Mouse (Mus musculus) lung, adult 2 months (tissue): ENCODE results near the gene Wdr18. TPM values are rescaled to one million over a fixed set of nuclear protein-coding genes. Genes with fewer than 3 reads are reported as not detected.

Experiments
- DNase-seq: peaks from one replicate; pipeline ENCODE4 v3.0.0; 2022
- H3K4me1 ChIP-seq: fragments of 200-500 bp; 2 replicates; pipeline ENCODE4 v1.6.1; 2011; ENCODE audit warnings: low read length; ENCODE audit not compliant: control insufficient read depth, insufficient read depth
- H3K4me3 ChIP-seq: fragments of 200-500 bp; replicated peaks from 2 replicates; pipeline ENCODE3; 2011; ENCODE audit warnings: low read depth, mild to moderate bottlenecking, control low read depth, low read length; ENCODE audit errors: extremely low read depth
- CTCF ChIP-seq: fragments of 200-500 bp; IDR thresholded peaks from 2 replicates; pipeline ENCODE4 v1.5.1; 2011; ENCODE audit warnings: mild to moderate bottlenecking, low read length, control low read depth; ENCODE audit not compliant: insufficient read depth
- POLR2A ChIP-seq: fragments of 200-500 bp; IDR thresholded peaks from 2 replicates; pipeline ENCODE4 v1.6.1; 2011; ENCODE audit warnings: low read depth, mild to moderate bottlenecking, control low read depth, low read length, borderline replicate concordance; ENCODE audit errors: extremely low read depth
- WGBS: fragments of 180-500 bp; shearing (Covaris S2); methylation state at CpG from one replicate; pipeline ENCODE4 v1.1.7; 2018; 5-methylcytosine and 5-hydroxymethylcytosine counted together
- polyA plus RNA-seq: library from polyadenylated mRNA; depleted of rRNA; stranded (reverse); fragments of >200 nt; gene quantifications from 2 replicates; pipeline ENCODE4 v1.2.3, GENCODE M21; 2012; rRNA removed

The Wdr18 gene
- polyA plus RNA-seq, 1 experiment: 35.5 TPM

GRCm38 (mm10) chr10:80011740-80012139 is 51.8 kb downstream of the Wdr18 start:
- peaks cover 5% of the 10 kb centered on the region for H3K4me1 ChIP-seq
- TF ChIP-seq POLR2A (no peak), CTCF (no peak)
- 90% methylated on average over 6 of the region's 6 CpGs for WGBS
- no peak overlapping the region for H3K4me3 ChIP-seq
- no peak for DNase-seq

DNA sequence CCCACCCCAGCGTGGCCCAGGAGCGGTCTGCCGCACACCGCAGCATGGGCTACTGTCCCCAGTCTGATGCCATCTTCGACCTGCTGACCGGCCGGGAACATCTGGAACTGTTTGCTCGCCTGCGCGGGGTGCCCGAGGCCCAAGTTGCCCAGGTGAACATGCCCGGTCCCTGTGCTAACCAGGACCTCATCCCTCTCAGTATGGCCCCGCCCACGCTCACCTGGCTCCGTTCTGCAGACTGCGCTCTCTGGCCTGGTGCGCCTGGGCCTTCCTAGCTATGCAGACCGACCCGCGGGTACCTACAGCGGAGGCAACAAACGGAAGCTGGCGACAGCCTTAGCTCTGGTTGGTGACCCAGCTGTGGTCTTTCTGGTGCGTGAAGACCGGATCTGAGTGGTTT is 53.7 kb downstream of the Wdr18 start:
- DNase-seq: no peak
- 78% methylated on average over 25 of the region's 25 CpGs for WGBS
- TF ChIP-seq POLR2A (no peak), CTCF (no peak)
- H3K4me3 ChIP-seq: no peak overlapping the region
- peaks cover 9% of the 10 kb centered on the region for H3K4me1 ChIP-seq

GRCm38 (mm10) chr10:80014484-80015290 is 54.7 kb downstream of the Wdr18 start:
- no peak overlapping the region for H3K4me3 ChIP-seq
- 52% methylated on average over 28 of the region's 28 CpGs for WGBS
- 0 out of 2 replicates have a peak, but pooled peaks have one; percentile 10 for TF ChIP-seq CTCF
- no peak for TF ChIP-seq POLR2A
- DNase-seq: peak; percentile 63
- H3K4me1 ChIP-seq: peaks cover 17% of the 10 kb centered on the region

DNA sequence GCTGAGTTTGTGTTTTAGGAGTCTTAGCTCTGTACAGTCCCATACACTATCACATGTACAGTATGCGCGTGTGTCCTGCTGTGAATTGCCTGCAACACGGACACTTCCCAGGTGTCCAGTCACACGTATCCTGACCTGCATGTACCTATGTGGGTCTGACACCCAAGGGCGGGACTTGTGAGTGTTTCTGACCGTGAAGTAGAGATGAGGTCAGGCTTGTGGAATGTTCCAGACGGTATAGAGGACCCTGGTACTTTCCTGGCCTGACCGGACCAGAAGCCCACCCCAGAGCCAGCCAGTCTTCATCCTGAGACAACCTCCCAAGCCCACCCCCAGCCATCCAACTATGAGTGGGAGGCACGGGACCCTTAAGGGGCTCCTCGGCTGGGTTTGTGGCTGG is 55.6 kb downstream of the Wdr18 start:
- 65% methylated on average over 10 of the region's 10 CpGs for whole genome bisulfite sequencing
- peak; percentile 73 for DNase-seq
- Histone ChIP-seq H3K4me3 (peak overlapping the region; percentile 47), H3K4me1 (peaks cover 17% of the 10 kb centered on the region)
- TF ChIP-seq POLR2A (peak; percentile 54; the same call in 1 of the 2 replicates), CTCF (no peak)

DNA sequence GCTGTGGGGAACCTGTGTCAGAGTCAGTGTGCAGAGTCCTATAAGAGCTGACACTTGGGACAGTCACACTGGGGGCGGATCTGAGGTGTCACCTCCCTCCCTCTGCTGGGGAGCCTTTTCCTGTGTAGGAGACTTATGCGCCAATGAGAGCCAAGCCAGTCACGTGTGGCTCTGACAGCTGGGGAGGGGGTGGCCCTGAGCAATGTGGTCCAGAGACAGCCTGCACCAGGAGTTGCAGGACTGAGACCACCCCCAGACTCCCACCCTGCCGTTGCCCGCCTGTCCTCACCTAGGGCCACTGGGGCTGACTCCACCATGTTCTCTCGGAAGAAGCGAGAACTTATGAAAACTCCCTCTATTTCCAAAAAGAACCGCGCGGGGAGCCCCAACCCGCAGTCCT is 56.6 kb downstream of the Wdr18 start, which contains the start of gene Arhgap45:
TSS of gene Arhgap45 (plus strand) at position 143 of the 400 bp plus-strand sequence.
- peaks cover 17% of the 10 kb centered on the region for H3K4me1 ChIP-seq
- H3K4me3 ChIP-seq: peak within 1 kb of the TSS; percentile 60
- TF ChIP-seq CTCF (no peak), POLR2A (peak; percentile 42; the same call in 1 of the 2 replicates)
- DNase-seq: peak; percentile 56
- 63% methylated on average over 11 of the region's 11 CpGs for WGBS

- no peak for TF ChIP-seq CTCF
- TF ChIP-seq POLR2A: no peak
- 77% methylated on average over 10 of the region's 10 CpGs for WGBS
Measured at GRCm38 (mm10) chr10:80016931-80017330, 57.0 kb downstream of the Wdr18 start.

GRCm38 (mm10) chr10:80017361-80017760 is 57.4 kb downstream of the Wdr18 start:
- peaks cover 17% of the 10 kb centered on the region for H3K4me1 ChIP-seq
- DNase-seq: peak; percentile 40
- peak overlapping the region; percentile 60 for H3K4me3 ChIP-seq
- TF ChIP-seq CTCF: no peak
- no peak for TF ChIP-seq POLR2A
- WGBS: 28% methylated on average over 3 of the region's 3 CpGs

More at GRCm38 (mm10) chr10:80016931-80017330, 57.0 kb downstream of the Wdr18 start:
- Histone ChIP-seq H3K4me3 (peak overlapping the region; percentile 60), H3K4me1 (peaks cover 17% of the 10 kb centered on the region)
- no peak for DNase-seq

- no peak for TF ChIP-seq CTCF
- TF ChIP-seq POLR2A: no peak
- peak; percentile 31 for DNase-seq
- WGBS: 73% methylated on average over 14 of the region's 14 CpGs
Measured at GRCm38 (mm10) chr10:80017771-80018170, 57.8 kb downstream of the Wdr18 start.

DNA sequence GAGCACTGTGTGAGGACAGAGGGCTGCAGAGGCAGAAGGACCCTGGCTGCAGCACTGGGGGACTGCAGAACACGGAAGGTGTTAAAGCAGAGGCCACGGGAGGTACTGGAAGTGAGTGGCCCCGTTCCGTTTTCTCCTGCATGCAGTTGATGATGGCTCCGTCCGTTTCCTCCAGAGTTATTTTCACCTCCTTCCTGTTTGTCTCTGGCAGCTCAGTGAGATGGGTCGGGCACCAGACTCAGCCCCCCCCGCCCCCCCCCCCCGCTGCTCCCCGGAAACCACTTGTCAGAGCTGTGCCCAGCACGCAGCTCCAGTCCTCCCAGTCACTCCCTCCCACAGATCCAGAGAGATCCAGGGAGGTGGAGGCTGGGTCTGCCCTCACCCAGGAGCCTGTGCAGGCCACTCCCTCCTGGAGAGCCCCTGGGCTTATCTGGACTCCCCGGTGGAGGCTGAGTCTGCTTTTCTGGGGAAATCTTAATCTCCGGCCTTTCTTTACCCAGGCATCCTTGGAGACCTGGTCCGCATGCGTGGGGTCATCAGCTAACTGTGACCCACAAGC is 58.9 kb downstream of the Wdr18 start:
- peaks cover 17% of the 10 kb centered on the region for H3K4me1 ChIP-seq
- TF ChIP-seq POLR2A (peak; percentile 41; the same call in 1 of the 2 replicates), CTCF (no peak)
- WGBS: 4% methylated on average over 14 of the region's 15 CpGs
- H3K4me3 ChIP-seq: peak overlapping the region; percentile 38
- DNase-seq: peak; percentile 51

More at GRCm38 (mm10) chr10:80017771-80018170, 57.8 kb downstream of the Wdr18 start:
- Histone ChIP-seq H3K4me3 (peak overlapping the region; percentile 19), H3K4me1 (peaks cover 17% of the 10 kb centered on the region)

DNA sequence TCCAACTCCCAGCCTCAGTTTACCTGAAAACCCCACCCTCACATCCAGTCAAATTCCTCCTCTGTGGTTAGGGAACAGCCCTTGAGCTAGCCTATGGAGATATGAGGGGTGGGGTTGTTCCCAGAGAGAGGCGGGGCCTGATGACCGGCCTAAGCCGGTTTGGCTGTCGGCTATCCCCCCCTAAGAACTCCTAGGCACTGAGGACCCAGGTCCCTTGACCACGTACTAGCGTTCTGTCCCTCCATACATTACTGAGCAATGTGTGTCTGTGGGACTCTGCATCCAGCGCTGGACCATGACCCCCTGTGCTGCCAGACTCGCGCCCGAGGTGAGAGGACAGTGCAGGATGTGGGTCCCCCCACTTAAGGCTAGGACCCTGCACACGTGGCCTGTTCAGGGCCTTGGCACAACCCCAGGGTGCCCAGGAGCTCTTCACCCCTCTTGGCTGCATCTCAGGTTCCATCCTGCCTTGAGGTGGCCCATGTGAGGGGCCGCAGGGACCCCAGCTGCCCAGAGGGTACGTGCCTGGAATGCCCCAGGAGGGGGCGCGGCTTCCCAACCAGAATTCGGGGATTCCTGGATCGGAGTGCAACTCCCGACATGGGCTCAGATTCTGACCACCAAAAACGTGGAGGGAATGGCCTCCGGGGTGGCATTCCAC is 59.6 kb downstream of the Wdr18 start:
- no peak for TF ChIP-seq POLR2A
- no peak for TF ChIP-seq CTCF
- peak; percentile 28 for DNase-seq
- Histone ChIP-seq H3K4me3 (no peak overlapping the region), H3K4me1 (peaks cover 21% of the 10 kb centered on the region)
- 51% methylated on average over 20 of the region's 20 CpGs for WGBS

Other genes starting within 250 kb of the Wdr18 start
- gene Hcn2, start 243.5 kb upstream of the Wdr18 start, polyA plus RNA-seq: 3.0 and 3.9 TPM in 2 replicates
- gene Polrmt, start 213.6 kb upstream of the Wdr18 start, polyA plus RNA-seq: 42.0 and 46.2 TPM in 2 replicates
- gene Fgf22, start 205.1 kb upstream of the Wdr18 start, polyA plus RNA-seq: 0.10 and 1.0 TPM in 2 replicates
- 103 and 134 TPM in 2 replicates for gene Rnf126, start 193.2 kb upstream of the Wdr18 start, polyA plus RNA-seq
- 65.8 and 72.7 TPM in 2 replicates for gene Fstl3, start 182.9 kb upstream of the Wdr18 start, polyA plus RNA-seq
- gene Prss57, start 169.2 kb upstream of the Wdr18 start, polyA plus RNA-seq: 0.20 TPM in 1 of 2 replicates, not detected in the other
- 34.2 and 38.5 TPM in 2 replicates for gene Palm, start 166.6 kb upstream of the Wdr18 start, polyA plus RNA-seq
- 4.0 and 4.8 TPM in 2 replicates for gene Misp, start 139.2 kb upstream of the Wdr18 start, polyA plus RNA-seq
- 224 and 265 TPM in 2 replicates for gene Ptbp1, start 105.7 kb upstream of the Wdr18 start, polyA plus RNA-seq
- 3.6 and 5.0 TPM in 2 replicates for gene Prtn3, start 85.7 kb upstream of the Wdr18 start, polyA plus RNA-seq
- 8.4 and 8.9 TPM in 2 replicates for gene Plppr3, start 85.5 kb upstream of the Wdr18 start, polyA plus RNA-seq
- 0.11 and 0.85 TPM in 2 replicates for gene Elane, start 73.9 kb upstream of the Wdr18 start, polyA plus RNA-seq
- gene Cfd, start 69.3 kb upstream of the Wdr18 start, polyA plus RNA-seq: 297 and 1,797 TPM in 2 replicates
- gene Med16, start 51.2 kb upstream of the Wdr18 start, polyA plus RNA-seq: 76.2 and 79.1 TPM in 2 replicates
- not detected in 2 replicates for gene Gm26602, start 49.3 kb upstream of the Wdr18 start, polyA plus RNA-seq
- gene Kiss1r, start 43.2 kb upstream of the Wdr18 start, polyA plus RNA-seq: 20.9 and 24.4 TPM in 2 replicates
- gene R3hdm4, start 38.9 kb upstream of the Wdr18 start, polyA plus RNA-seq: 129 and 162 TPM in 2 replicates
- gene Arid3a, start 33.1 kb upstream of the Wdr18 start, polyA plus RNA-seq: 7.8 and 8.6 TPM in 2 replicates
- gene Grin3b, start 10.6 kb downstream of the Wdr18 start, polyA plus RNA-seq: 0.33 TPM in 1 of 2 replicates, not detected in the other
- 294 and 318 TPM in 2 replicates for gene Tmem259, start 24.2 kb downstream of the Wdr18 start, polyA plus RNA-seq
- 387 and 395 TPM in 2 replicates for gene Cnn2, start 28.4 kb downstream of the Wdr18 start, polyA plus RNA-seq
- 31.4 and 38.2 TPM in 2 replicates for gene Abca7, start 36.3 kb downstream of the Wdr18 start, polyA plus RNA-seq
- gene Arhgap45, start 56.5 kb downstream of the Wdr18 start, polyA plus RNA-seq: 102 and 103 TPM in 2 replicates
- 199 and 208 TPM in 2 replicates for gene Polr2e, start 79.6 kb downstream of the Wdr18 start, polyA plus RNA-seq
- 581 and 623 TPM in 2 replicates for gene Gpx4, start 87.0 kb downstream of the Wdr18 start, polyA plus RNA-seq
- 83.7 and 85.8 TPM in 2 replicates for gene Sbno2, start 145.4 kb downstream of the Wdr18 start, polyA plus RNA-seq
- 161 and 168 TPM in 2 replicates for gene Stk11, start 155.7 kb downstream of the Wdr18 start, polyA plus RNA-seq
- gene Atp5d, start 178.5 kb downstream of the Wdr18 start, polyA plus RNA-seq: 709 and 1,054 TPM in 2 replicates
- gene Cbarp, start 180.7 kb downstream of the Wdr18 start, polyA plus RNA-seq: 29.9 and 31.5 TPM in 2 replicates
- 110 and 150 TPM in 2 replicates for gene Midn, start 188.1 kb downstream of the Wdr18 start, polyA plus RNA-seq
- 162 and 200 TPM in 2 replicates for gene Cirbp, start 205.8 kb downstream of the Wdr18 start, polyA plus RNA-seq
- 11.2 and 14.0 TPM in 2 replicates for gene 1600002K03Rik, start 212.8 kb downstream of the Wdr18 start, polyA plus RNA-seq
- 3.6 and 4.7 TPM in 2 replicates for gene Efna2, start 219.3 kb downstream of the Wdr18 start, polyA plus RNA-seq